Mouse (Mus musculus) erythroblast, embryonic 14.5 days (primary cell): ENCODE results near the gene Plekhg4. TPM values are rescaled to one million over a fixed set of nuclear protein-coding genes. Genes with fewer than 3 reads are reported as not detected.

Experiments
- H3K27me3 ChIP-seq: 2 replicates; pipeline ENCODE4 v1.6.1; 2012; ENCODE audit warnings: inconsistent platforms; ENCODE audit not compliant: control insufficient read depth
- H3K36me3 ChIP-seq: 2 replicates; pipeline ENCODE4 v1.6.1; 2012; ENCODE audit warnings: mild to moderate bottlenecking, inconsistent platforms; ENCODE audit not compliant: control insufficient read depth
- H3K4me1 ChIP-seq: 2 replicates; pipeline ENCODE4 v1.6.1; 2012; ENCODE audit warnings: inconsistent platforms; ENCODE audit not compliant: control insufficient read depth
- H3K4me3 ChIP-seq: replicated peaks from 2 replicates; pipeline ENCODE3; 2012; ENCODE audit warnings: moderate library complexity, mild to moderate bottlenecking, inconsistent platforms
- H3K9me3 ChIP-seq: 2 replicates; pipeline ENCODE4 v1.6.1; 2012; ENCODE audit warnings: low read length, inconsistent platforms, mixed read lengths; ENCODE audit not compliant: control insufficient read depth
- GATA1 ChIP-seq: IDR thresholded peaks from 2 replicates; pipeline ENCODE4 v1.6.1; 2012; ENCODE audit warnings: low read length, inconsistent platforms, mixed read lengths
- TAL1 ChIP-seq: IDR thresholded peaks from 3 replicates; pipeline ENCODE4 v1.6.1; 2012; ENCODE audit warnings: low read length, inconsistent platforms, mixed read lengths
- polyA plus RNA-seq: library from polyadenylated mRNA; stranded (reverse); fragments of >175 nt; gene quantifications from 2 replicates; pipeline ENCODE4 v1.2.3, GENCODE M21; 2012

Plekhg4 gene
- polyA plus RNA-seq, 1 experiment: not detected

GRCm38 (mm10) chr8:105348450-105349095 is 24.5 kb upstream of the Plekhg4 start, which contains the start of gene Slc9a5:
Gene Slc9a5 (plus strand): TSS chr8:105348843.
- peaks cover 86% of the 10 kb centered on the region for H3K27me3 ChIP-seq
- peak within 1 kb of the TSS; percentile 62 for H3K4me3 ChIP-seq
- TF ChIP-seq TAL1 (no peak), GATA1 (no peak)
- no peaks in the 10 kb centered on the region for H3K36me3 ChIP-seq
- peaks cover 10% of the 10 kb centered on the region; the same call in 1 of the 2 replicates for H3K9me3 ChIP-seq
- H3K4me1 ChIP-seq: peaks cover 34% of the 10 kb centered on the region

GRCm38 (mm10) chr8:105349096-105349771 is 23.8 kb upstream of the Plekhg4 start:
- TF ChIP-seq TAL1 (no peak), GATA1 (no peak)
- peak overlapping the region; percentile 62 for H3K4me3 ChIP-seq
- H3K27me3 ChIP-seq: peaks cover 86% of the 10 kb centered on the region
- peaks cover 10% of the 10 kb centered on the region; the same call in 1 of the 2 replicates for H3K9me3 ChIP-seq
- no peaks in the 10 kb centered on the region for H3K36me3 ChIP-seq
- peaks cover 34% of the 10 kb centered on the region for H3K4me1 ChIP-seq

GRCm38 (mm10) chr8:105350186-105350585 is 22.9 kb upstream of the Plekhg4 start:
- TF ChIP-seq TAL1: no peak
- Histone ChIP-seq H3K4me3 (no peak overlapping the region), H3K27me3 (peaks cover 87% of the 10 kb centered on the region), H3K4me1 (peaks cover 34% of the 10 kb centered on the region), H3K36me3 (no peaks in the 10 kb centered on the region), H3K9me3 (peaks cover 10% of the 10 kb centered on the region; the same call in 1 of the 2 replicates)

- Histone ChIP-seq H3K27me3 (peaks cover 64% of the 10 kb centered on the region), H3K4me3 (no peak overlapping the region), H3K36me3 (no peaks in the 10 kb centered on the region), H3K9me3 (peaks cover 9% of the 10 kb centered on the region; the same call in 1 of the 2 replicates), H3K4me1 (peaks cover 4% of the 10 kb centered on the region)
- TF ChIP-seq GATA1 (no peak), TAL1 (no peak)
These were observed 19.4 kb upstream of the Plekhg4 start for GRCm38 (mm10) chr8:105353583-105354135.

- peaks cover 4% of the 10 kb centered on the region; the same call in 1 of the 2 replicates for H3K9me3 ChIP-seq
- no peak overlapping the region for H3K4me3 ChIP-seq
- H3K4me1 ChIP-seq: peaks cover 2% of the 10 kb centered on the region
- peaks cover 61% of the 10 kb centered on the region for H3K27me3 ChIP-seq
- TF ChIP-seq TAL1 (no peak), GATA1 (no peak)
- H3K36me3 ChIP-seq: no peaks in the 10 kb centered on the region
These were observed 18.5 kb upstream of the Plekhg4 start for GRCm38 (mm10) chr8:105354549-105354948.

GRCm38 (mm10) chr8:105355179-105356024 is 17.7 kb upstream of the Plekhg4 start:
- Histone ChIP-seq H3K36me3 (no peaks in the 10 kb centered on the region), H3K9me3 (no peaks in the 10 kb centered on the region), H3K4me3 (no peak overlapping the region), H3K27me3 (peaks cover 53% of the 10 kb centered on the region), H3K4me1 (peaks cover 2% of the 10 kb centered on the region)
- TF ChIP-seq TAL1 (no peak), GATA1 (no peak)

- Histone ChIP-seq H3K4me3 (no peak overlapping the region), H3K4me1 (peaks cover 2% of the 10 kb centered on the region), H3K27me3 (peaks cover 40% of the 10 kb centered on the region), H3K9me3 (no peaks in the 10 kb centered on the region), H3K36me3 (no peaks in the 10 kb centered on the region)
- TF ChIP-seq GATA1: no peak
- TF ChIP-seq TAL1: no peak
These were observed 16.4 kb upstream of the Plekhg4 start for GRCm38 (mm10) chr8:105356681-105357080.

- H3K27me3 ChIP-seq: peaks cover 26% of the 10 kb centered on the region
- H3K4me1 ChIP-seq: peaks cover 2% of the 10 kb centered on the region
- H3K4me3 ChIP-seq: no peak overlapping the region
- H3K9me3 ChIP-seq: no peaks in the 10 kb centered on the region
- TF ChIP-seq GATA1: no peak
- TF ChIP-seq TAL1: no peak
- no peaks in the 10 kb centered on the region for H3K36me3 ChIP-seq
These were observed 13.9 kb upstream of the Plekhg4 start for GRCm38 (mm10) chr8:105359208-105359607.
